Mouse (Mus musculus): ENCODE data around the gene Metap2.

DNA sequence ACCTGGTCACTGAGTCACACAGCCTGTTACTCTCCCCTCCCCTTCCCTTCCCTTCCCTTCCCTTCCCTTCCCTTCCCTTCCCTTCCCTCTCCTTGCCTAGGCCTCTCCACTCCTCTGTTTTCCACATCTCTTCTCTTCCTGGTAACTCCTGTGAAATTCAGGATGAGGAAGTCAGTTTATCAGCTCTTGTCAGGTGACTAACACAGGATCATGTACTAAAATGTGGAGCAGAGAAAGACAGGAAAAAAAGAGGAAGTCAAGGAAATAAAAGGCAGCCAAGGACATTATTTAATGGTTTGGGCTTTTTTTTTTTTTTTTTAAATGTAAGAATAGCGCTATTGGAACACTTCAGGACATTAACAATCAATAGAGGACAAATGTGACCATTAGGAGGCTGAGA is 12.1 kb upstream of the Metap2 start:
- no peak for TF ChIP-seq POLR2A (IDR thresholded peaks at IDR 0.05; ENCODE audit: low read depth, low read length)
- TF ChIP-seq CTCF (IDR thresholded peaks at IDR 0.05; ENCODE audit: borderline replicate concordance, insufficient read depth, low read length): no peak

Data from embryonic fibroblast, embryonic 13.5 days (primary cell).